Mouse (Mus musculus) mesoderm, embryonic 11.5 days (tissue): ENCODE measurements around the gene Nudt13.
A peak's percentile ranks its signal among the peaks of the same experiment; 100 is the strongest.
"Not testable (repeated sequence)": the region's sequence is repeated elsewhere in the genome, so short reads cannot be mapped to it uniquely, and the experiment has no call there.

Source experiments
- DNase-seq: peaks from one replicate; pipeline ENCODE4 v3.0.0-alpha.2; 2012; ENCODE audit warnings: low read depth, low spot score

The Nudt13 gene

GRCm38 (mm10) chr14:20294117-20294892 lies at the start of gene Nudt13:
Gene Nudt13 (plus strand): TSS chr14:20294697.
- DNase-seq, result peak; percentile 92

GRCm38 (mm10) chr14:20245318-20245717 lies 49.2 kb upstream of the Nudt13 start:
- DNase-seq, result no peak

GRCm38 (mm10) chr14:20245861-20246260 lies 48.6 kb upstream of the Nudt13 start:
- no peak for DNase-seq

- no peak for DNase-seq
Measured at GRCm38 (mm10) chr14:20246811-20247266, 47.7 kb upstream of the Nudt13 start.

GRCm38 (mm10) chr14:20248001-20248400 lies 46.5 kb upstream of the Nudt13 start:
- DNase-seq, result no peak

- no peak for DNase-seq
Measured at GRCm38 (mm10) chr14:20250237-20251171, 44.0 kb upstream of the Nudt13 start.

GRCm38 (mm10) chr14:20258185-20259113 lies 36.0 kb upstream of the Nudt13 start:
- peak; percentile 82 for DNase-seq

GRCm38 (mm10) chr14:20262346-20262745 lies 32.2 kb upstream of the Nudt13 start:
- no peak for DNase-seq

- DNase-seq, result no peak
Measured at GRCm38 (mm10) chr14:20268421-20268820, 26.1 kb upstream of the Nudt13 start.

- no peak for DNase-seq
Measured at GRCm38 (mm10) chr14:20269082-20269809, 25.3 kb upstream of the Nudt13 start, which contains the start of gene Kcnk16. Gene Kcnk16 (minus strand): TSS chr14:20269199.

GRCm38 (mm10) chr14:20291391-20291790 lies 3.1 kb upstream of the Nudt13 start:
- DNase-seq, result no peak

- no peak for DNase-seq
Measured at GRCm38 (mm10) chr14:20294947-20295346, 450 bp downstream of the Nudt13 start.

- no peak for DNase-seq
Measured at GRCm38 (mm10) chr14:20297616-20298015, 3.1 kb downstream of the Nudt13 start.

- no peak for DNase-seq
Measured at GRCm38 (mm10) chr14:20298131-20298530, 3.6 kb downstream of the Nudt13 start.

- not testable (repeated sequence) for DNase-seq
Measured at GRCm38 (mm10) chr14:20305085-20305484, 10.6 kb downstream of the Nudt13 start.

GRCm38 (mm10) chr14:20315137-20315536 lies 20.6 kb downstream of the Nudt13 start:
- no peak for DNase-seq

- peak; percentile 22 for DNase-seq
Measured at GRCm38 (mm10) chr14:20319420-20319819, 24.9 kb downstream of the Nudt13 start.

- DNase-seq, result no peak
Measured at GRCm38 (mm10) chr14:20324196-20324595, 29.7 kb downstream of the Nudt13 start.

- no peak for DNase-seq
Measured at GRCm38 (mm10) chr14:20328474-20328873, 34.0 kb downstream of the Nudt13 start.

- DNase-seq, result no peak
Measured at GRCm38 (mm10) chr14:20331316-20331715, 36.8 kb downstream of the Nudt13 start.
